Mouse (Mus musculus): Measurements from ENCODE around the gene Crybb2.

The Crybb2 gene

DNA sequence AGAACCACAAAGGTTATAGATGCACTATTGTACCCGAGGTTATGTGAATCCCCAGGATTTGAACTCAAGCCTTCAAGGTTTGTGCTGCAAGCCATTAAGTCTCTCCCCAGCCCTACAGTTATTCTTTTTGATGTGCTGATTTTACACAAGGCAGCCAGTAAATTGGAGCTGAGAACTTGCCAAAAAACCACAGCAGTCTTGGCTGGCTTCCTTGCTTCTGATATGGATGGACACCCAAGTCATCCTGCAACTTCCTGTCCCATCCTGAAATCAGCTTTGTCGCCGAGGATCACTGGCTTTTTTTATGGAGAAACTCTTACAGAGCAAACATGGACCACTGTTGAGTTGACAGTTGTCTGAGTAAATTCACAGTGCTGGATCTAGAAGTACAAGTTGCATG is 39.8 kb downstream of the Crybb2 start:
- DNase-seq (ENCODE audit: low read depth) = no peak

DNA sequence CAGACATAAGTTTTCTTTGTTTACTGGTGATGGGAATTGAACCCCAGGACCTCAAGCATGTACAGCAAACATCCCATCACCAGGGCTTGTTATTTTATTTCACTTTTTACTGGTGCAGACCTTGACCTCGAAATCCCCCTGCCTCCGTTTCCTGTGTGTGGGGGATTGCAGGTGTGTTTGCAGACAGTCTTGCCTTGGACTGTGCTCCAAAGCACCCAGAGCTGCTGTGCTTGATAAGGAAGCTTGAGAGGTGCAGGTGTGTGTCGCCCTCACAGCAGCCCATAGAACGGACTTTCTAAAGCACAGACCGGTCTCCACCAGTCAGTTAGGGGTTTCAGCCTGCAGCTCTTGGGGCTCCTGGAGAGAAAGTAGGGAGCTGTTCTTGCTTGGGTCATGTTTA is 43.2 kb downstream of the Crybb2 start:
- no peak for DNase-seq (ENCODE audit: low read depth)

DNA sequence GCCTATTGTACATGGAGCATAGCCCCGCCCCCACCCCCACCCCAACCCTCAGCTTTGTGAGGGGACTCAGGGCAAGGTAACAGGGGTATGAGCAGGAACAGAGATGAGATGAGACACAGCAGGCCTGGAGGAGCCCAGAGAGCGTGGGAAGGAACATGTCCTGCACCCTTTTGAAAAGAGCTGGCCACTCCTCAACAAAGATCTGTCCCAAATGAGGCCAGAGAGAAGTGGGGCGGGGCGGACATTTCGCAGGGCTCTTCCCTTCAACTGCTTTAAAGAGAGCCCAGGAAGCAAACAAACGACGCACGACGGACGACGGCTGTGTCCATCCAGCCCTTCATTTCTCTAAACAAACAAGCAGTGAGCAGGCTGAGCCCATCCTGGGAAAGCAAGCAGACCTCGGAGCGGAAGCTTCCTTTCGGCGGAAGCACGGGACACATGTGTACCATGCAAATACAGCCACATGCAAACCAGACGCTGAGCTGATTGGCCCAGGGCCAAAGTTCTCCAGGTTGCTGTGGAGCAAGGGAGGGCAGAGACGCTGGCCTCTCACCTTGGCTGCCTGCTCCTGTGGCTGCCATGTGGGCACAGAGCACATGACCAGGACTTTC is 45.7 kb downstream of the Crybb2 start:
- no peak for DNase-seq (ENCODE audit: low read depth)

DNA sequence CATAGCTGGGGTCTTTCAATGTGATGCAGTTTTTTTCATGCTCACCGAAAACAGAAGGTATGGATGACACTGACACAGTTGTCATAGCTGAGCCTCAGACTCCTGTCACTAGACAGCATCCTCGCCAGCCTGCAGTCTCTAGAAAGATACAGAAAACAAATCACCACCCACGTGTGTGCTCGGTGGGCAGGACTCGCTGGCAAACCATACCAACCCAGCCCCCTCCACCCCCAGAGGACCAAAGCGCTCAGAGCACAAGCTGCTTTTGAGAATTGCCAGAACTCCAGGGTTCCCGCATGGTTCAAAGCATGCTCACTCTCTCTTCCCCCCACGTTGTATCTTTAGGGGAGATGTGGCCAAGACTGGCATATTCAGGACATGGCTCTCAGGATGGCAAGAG is 51.7 kb downstream of the Crybb2 start:
- no peak for DNase-seq (ENCODE audit: low read depth)

DNA sequence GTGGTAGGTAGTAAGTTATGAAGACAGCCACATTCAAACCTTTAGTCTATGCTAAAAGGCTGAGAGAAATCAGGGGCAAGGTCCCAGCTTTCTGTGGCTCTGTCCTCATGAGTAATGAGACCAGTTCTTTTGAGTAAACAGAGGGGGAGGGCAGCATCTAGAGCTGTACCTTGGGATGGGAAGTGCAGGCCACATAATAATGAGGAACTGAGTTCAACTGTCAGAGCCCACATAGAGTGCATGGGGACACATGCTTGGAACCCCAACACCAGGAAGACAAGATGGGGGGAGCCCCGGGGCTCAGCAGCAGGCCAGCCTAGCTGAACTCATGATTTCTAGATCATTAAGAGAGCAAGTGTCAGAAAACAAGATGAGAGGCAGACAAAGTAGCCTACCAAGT is 52.9 kb downstream of the Crybb2 start:
- no peak for DNase-seq (ENCODE audit: low read depth)

DNA sequence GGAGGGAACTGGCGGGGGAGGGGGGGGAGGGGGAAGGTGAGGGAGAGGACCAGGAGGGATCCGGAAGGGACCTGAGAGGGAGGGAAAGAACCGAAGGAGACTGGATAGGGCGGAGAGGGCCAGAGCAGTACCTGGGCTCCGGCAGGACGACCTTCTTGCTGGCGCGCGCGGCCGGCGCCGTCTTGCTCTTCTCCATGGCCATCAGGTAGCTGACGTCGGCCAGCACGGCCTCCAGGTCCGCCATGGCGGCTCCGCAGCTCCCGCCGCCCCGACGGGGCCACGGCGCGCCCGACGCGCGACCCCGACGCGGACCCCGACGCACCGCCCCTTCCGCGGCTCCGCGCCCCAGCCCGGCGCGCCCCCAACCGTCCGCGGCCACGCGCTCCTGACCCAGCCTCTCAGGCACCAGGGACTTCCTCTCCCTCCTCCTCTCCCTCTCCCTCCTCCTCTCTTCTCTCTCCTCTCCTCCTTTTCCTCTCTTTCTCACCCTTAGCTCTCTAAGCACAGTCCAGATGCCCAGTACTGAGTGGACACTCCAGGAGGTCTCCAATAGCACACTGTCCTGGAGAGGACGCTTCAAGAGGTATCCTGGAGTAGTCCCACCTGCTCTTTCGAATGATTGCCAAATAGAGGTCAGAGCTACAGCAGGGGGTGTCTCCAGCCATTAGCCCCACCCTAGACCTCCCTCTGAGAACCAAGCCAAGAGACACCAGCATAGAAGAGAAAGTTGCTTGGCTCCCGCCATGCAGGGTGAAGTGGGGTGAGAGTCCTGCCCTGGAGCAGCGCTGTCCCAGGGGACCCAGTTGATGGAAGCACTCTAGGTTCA is 54.5 kb downstream of the Crybb2 start, which contains the start of gene Grk3:
Gene Grk3, minus strand, starts transcription at position 556 of the 826 bp plus-strand sequence.
- DNase-seq (ENCODE audit: low read depth) = no peak

DNA sequence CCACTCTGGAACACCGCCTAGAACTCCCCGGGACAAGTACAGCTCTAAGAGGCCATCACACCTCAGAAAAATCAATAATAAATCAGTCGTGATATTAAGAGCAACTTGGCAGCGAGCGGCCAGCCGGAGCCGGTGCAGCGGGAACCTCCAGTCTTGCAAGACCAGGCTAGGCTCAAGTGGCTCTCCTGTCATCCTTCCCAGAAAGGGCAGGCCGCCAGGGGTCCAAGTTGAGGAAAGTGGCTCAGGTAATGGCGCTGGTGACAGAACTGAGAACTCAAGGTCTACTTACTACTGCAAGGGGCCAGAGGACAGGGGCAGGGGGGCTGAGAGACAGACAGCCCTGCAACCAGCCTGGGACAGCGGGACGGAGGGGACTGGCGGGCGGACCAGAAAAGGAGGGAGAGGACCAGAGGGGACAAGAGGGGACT is 55.1 kb downstream of the Crybb2 start:
- no peak for DNase-seq (ENCODE audit: low read depth)

DNA sequence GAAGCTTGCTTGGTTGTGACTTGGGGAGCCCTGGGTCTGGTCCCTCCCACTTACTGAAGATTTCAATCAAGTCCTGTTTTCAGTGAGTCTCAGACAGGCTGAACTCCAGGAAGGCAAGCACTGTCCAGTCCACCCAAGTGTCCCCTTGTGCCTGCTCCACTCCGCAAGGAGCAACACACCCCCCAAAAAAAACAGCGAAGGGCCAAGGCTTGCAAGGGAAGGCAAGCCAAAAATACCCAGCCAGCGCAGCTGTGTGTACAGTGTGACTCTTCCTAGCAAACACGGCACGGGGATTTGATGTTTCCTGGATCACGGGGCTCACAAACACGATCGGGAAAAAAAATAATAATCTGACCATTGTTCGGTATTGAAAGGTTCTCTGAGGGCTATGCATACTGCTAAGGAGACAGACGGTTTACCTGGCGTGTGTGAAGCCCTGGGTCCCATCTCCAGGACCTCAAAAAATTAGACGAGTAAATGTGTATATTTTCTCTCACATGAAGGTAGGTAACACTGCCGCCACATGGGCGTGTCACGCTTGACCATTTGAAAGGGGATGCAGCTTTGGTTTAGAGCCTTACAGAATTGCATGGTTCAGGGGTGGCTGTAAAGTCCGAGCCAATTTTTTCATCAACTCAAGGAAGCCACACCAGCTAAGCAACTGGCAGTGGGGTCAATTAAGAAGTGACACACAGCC is 55.7 kb downstream of the Crybb2 start:
- DNase-seq (ENCODE audit: low read depth) = no peak

DNA sequence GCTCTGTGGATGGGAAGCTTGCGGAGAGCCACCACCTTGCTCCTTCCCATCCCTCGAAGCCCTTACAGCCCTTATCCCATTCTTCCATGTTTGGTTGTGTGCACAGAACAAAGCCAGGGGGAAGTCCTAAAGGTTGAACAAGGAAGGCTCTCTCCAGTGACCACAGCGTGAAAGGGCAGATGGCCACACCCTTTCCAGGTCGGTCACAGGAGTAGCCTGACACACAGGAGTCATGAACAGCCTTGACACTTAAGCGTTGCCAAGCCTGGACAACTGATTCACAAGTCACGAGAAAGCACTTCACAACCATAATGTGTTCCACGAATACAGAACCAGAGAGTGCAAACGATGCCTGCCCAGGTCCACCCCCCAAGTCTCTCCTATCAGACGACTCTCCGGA is 58.0 kb downstream of the Crybb2 start:
- no peak for DNase-seq (ENCODE audit: low read depth)

DNA sequence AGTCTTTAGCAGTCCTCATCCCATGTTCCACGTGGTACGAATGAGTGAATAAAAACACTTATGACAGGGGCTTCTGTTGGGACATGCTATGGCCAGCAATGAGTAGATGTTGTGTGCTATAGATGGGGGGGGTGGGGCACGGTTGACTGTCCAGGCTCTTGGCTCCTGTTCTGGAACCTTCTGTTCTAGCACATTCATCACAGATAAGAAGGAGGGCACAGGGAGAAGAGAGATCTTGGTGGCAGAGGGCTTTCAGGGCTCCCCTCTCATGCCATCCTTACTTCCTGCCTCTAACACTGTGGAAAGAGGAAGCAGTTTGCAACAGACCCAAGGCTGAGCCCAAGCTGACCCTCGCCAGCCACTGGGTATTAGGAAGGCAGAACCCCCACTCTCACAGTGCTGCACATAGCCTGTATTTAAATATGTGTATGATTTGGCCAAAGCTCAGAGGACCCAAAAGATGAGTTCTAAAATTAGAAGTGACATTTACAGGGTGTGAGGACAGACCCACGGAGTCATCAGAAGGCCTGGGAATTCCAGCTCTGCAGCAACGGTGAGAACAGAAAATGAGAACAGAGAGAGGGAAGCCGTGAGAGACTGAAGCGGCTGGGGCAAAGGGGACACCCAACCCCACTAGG is 60.6 kb downstream of the Crybb2 start:
- no peak for DNase-seq (ENCODE audit: low read depth)

DNA sequence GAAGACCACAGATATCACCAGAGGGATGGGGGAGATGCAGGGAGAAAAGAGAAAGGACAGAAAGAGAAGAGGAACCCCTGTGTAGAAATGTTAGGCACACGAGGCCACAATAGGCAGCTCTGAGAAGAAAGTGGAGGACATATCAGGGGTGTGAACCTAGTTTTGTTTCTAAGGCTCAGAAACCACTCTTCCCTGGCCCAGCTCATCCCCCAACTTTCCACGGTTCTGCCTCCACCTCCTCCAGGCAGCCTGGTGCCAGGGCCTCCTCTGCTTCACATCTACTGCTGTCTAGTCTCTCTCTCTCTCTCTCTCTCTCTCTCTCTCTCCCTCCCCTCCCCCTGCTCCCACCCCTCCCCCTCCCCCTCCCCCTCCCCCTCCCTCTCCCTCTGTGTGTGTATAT is 61.4 kb downstream of the Crybb2 start:
- DNase-seq (ENCODE audit: low read depth) = no peak
